Mouse (Mus musculus) macrophage (primary cell): ENCODE measurements around the gene Med23. TPM values are rescaled to one million over a fixed set of nuclear protein-coding genes. Genes with fewer than 3 reads are reported as not detected.

Source experiments
- H3K27ac ChIP-seq: fragments of 350-480 bp; formaldehyde crosslinking; 2 replicates; pipeline ENCODE4 v1.9.0; 2021
- H3K36me3 ChIP-seq: fragments of 350-480 bp; formaldehyde crosslinking; 2 replicates; pipeline ENCODE4 v1.9.0; 2021; ENCODE audit errors: inconsistent target
- H3K4me3 ChIP-seq: fragments of 350-480 bp; formaldehyde crosslinking; 2 replicates; pipeline ENCODE4 v1.9.0; 2021; ENCODE audit errors: inconsistent target
- H3K79me2 ChIP-seq: fragments of 350-480 bp; formaldehyde crosslinking; 2 replicates; pipeline ENCODE4 v1.9.0; 2021; ENCODE audit errors: inconsistent target
- WGBS: methylation state at CpG from one replicate; pipeline ENCODE4 v1.1.7; 2026; ENCODE audit warnings: inconsistent platforms; ENCODE audit not compliant: missing documents; 5-methylcytosine and 5-hydroxymethylcytosine counted together
- polyA plus RNA-seq: library from polyadenylated mRNA; stranded (reverse); fragments of 250-400 nt; gene quantifications from 3 replicates; pipeline ENCODE4 v1.2.4, GENCODE M21; 2018; ENCODE audit warnings: inconsistent platforms

The Med23 gene
- polyA plus RNA-seq, 1 experiment from 2014 or later = 11.6 TPM

DNA sequence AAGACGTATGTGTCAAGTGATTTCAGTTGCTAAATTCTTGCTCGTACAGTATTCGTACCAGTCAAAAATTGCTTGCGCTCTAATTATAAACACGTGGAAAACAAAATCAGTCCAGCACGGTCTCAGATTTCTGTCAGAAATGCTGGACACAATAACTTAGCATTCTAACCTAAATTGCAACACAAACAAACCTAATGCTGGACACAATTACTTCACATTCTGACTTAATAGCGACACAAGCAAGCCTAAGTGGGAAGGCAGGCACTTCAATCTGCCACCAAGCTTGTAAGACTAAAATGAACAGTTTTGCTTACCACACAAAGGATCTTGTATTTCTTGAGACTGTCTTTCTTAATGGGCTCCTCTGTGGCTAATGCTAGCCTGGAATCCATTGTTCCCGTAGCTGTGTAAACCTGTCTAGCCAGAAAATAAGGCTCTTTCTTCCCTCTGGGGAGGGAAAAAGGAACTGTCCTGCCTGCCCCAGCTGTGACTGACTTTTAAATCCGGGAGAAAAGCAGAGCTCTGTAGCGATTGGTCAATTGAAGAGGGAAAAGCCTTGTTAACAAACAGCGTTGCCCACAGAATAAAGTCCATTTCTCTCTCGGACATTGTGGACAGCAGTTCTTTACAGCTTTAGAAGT is 34.0 kb upstream of the Med23 start:
- no peak overlapping the region for H3K4me3 ChIP-seq
- 78% methylated on average over 11 of the region's 12 CpGs for whole genome bisulfite sequencing
- no peaks in the 10 kb centered on the region for H3K79me2 ChIP-seq
- H3K36me3 ChIP-seq = no peaks in the 10 kb centered on the region
- no peak overlapping the region for H3K27ac ChIP-seq

DNA sequence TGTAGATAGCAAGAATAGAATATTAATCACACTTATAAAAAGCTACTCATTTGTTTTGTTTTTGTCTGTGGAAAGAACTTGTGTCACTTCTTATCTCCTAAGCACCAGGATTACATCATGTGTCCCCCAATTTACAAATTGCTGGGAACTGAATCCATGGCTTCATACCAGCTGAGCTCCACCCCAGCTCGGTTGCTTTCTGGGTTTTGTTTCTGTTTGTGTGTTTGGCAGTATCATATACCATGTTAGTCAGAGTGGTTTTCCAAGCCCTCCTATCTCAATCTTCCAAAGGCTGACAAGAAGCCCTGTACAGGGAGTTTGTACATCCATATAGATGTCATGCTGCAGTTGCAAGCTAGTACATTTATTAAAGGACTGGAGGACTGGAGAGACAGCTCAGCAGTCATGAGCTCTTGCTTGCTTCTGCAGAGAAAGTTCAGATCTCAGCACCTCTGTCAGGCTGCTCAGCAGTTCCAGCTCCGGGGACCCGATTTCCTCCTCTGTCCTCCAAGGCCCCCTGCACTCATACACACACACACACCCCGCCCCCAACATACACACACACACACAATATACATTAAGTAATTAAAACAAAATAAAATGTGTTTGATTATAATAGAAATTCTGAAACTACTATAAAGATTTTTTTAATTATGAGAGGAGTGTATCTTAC is 33.3 kb upstream of the Med23 start:
- H3K27ac ChIP-seq = no peak overlapping the region

DNA sequence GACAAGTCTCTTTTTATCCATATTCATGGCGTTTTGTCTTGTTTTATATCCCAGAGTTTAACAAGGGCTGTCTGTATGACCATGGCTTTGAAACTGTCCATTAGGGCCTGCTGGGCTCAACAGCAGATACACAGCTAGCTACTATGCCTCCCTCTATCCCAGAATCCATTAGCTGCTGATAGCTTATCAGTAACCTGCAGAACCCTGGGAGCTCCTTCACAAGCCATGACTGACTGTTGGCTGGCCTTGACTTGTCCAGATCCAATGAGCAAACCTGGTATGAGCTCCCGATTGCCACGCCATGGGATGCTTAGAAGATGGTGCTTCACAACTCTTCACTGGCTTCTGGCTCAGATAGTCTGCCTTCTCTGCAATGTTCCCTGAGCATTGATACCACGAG is 29.0 kb upstream of the Med23 start:
- no peaks in the 10 kb centered on the region for H3K36me3 ChIP-seq
- H3K79me2 ChIP-seq = no peaks in the 10 kb centered on the region
- 91% methylated on average over 4 of the region's 4 CpGs for WGBS
- no peak overlapping the region for H3K4me3 ChIP-seq
- H3K27ac ChIP-seq = no peak overlapping the region

More for the DNA sequence above, 33.3 kb upstream of the Med23 start:
- Histone ChIP-seq H3K79me2 (no peaks in the 10 kb centered on the region), H3K4me3 (no peak overlapping the region), H3K36me3 (no peaks in the 10 kb centered on the region)
- 84% methylated on average over 4 of the region's 4 CpGs for WGBS

DNA sequence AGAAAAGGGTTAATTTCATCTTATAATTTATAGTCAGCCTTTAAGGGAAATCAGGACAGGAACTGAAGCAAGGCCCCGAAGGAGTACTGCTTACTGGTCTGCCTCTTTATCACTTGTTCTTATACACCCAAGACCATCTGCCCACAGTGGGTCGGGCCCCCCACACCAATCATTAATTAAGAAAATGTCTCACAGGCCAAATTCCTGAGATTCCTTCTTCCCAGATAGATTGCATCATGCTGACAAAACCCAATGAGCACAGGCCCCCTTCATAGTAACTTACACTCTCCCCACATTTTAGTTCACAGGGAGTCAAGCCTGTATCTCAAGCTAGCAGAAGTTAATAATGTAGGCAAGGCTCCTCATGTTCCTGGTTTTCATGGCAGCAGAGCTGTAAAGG is 27.8 kb upstream of the Med23 start:
- no peak overlapping the region for H3K4me3 ChIP-seq
- H3K79me2 ChIP-seq = no peaks in the 10 kb centered on the region
- H3K27ac ChIP-seq = no peak overlapping the region
- no peaks in the 10 kb centered on the region for H3K36me3 ChIP-seq
- 61% methylated on average over 2 of the region's 2 CpGs for WGBS

DNA sequence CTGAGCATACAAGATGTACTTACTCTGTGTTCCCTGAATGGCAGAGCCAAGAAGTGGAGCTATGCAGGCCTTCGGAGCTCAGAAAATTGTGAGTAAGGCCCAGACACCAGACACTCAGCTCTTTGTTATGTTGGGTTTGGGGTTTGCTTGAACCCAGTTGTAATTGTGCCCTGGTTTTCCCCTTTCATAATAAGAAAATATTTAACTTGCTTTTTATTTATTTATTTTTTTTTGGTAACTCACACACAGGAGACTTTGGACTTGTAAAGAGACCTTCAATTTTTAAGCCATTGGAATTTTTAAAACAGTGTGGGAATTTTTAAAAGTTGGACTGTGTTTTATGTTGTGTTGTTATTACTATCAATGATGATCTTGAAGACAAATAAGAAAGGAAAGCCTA is 27.1 kb upstream of the Med23 start, which contains the start of gene Enpp3:
TSS of gene Enpp3 (minus strand) at position 148 of the 400 bp plus-strand sequence.
- Histone ChIP-seq H3K79me2 (no peaks in the 10 kb centered on the region), H3K27ac (no peak within 1 kb of the TSS), H3K36me3 (no peaks in the 10 kb centered on the region), H3K4me3 (no peak within 1 kb of the TSS)
- WGBS = 100% methylated on average over 1 of the region's 1 CpGs

DNA sequence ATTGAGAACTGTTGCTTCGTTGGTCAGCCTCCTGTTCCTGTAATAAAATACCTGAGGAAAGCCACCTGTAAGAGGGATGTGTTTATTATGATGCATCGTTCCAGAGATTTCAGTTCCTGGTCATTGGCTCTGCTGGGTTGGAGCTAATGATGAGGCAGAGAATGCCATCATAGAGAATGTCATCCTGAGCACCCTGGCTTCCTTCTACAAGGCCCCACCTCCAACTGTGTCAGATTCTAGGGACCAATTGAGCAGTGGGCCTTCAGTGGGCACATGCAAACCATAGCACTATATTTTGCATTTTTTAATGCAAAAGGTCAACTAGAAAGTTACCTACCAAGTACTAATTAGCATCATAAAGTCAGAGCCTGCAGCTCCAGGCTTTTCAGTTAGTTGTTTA is 6.6 kb upstream of the Med23 start:
- WGBS = 83% methylated on average over 2 of the region's 2 CpGs
- Histone ChIP-seq H3K79me2 (no peaks in the 10 kb centered on the region), H3K4me3 (no peak overlapping the region), H3K27ac (no peak overlapping the region), H3K36me3 (no peaks in the 10 kb centered on the region)

DNA sequence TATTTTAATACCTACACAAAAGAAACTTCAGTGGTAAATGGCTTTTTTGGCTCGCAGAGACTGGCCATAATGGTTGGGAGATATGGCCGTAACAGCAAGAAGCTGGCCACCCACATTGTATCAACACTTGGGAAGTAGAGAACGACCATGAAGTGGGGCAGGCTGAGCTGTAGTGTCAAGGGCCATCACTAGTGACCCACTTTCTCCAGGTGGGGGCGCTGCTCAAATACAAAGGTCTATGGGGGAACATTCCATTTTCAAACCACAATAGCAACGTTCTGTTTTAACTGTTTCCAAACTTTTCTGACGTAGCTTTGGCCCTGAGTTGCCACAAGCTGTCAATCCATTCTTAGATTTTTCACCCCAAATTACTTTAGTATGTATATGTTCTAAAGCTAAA is 5.4 kb upstream of the Med23 start:
- H3K4me3 ChIP-seq = no peak overlapping the region
- H3K36me3 ChIP-seq = no peaks in the 10 kb centered on the region
- H3K79me2 ChIP-seq = no peaks in the 10 kb centered on the region
- 68% methylated on average over 6 of the region's 6 CpGs for WGBS
- H3K27ac ChIP-seq = no peak overlapping the region

DNA sequence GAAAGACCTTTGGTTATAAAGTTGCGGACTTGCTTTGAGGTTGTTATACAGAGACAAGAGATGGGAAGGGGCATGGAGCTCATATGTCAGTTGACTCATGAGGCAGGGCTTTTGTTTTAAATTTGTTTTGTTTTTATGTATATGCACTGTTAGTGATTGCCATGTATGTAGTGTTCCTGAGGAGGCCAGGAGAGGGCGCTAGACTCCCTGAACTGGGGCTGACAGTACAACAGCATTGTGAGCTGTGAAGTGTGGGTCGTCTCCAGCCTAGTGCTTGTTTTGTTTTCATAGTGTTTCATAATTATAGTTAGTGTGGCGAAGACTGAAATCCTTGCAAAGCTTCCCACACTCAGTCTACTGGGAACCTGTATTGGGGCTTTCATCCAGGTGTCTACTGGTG is 3.8 kb downstream of the Med23 start:
- peaks cover 15% of the 10 kb centered on the region for H3K79me2 ChIP-seq
- no peak overlapping the region for H3K4me3 ChIP-seq
- peaks cover 63% of the 10 kb centered on the region for H3K36me3 ChIP-seq
- no peak overlapping the region for H3K27ac ChIP-seq
- WGBS = 82% methylated on average over 4 of the region's 4 CpGs

DNA sequence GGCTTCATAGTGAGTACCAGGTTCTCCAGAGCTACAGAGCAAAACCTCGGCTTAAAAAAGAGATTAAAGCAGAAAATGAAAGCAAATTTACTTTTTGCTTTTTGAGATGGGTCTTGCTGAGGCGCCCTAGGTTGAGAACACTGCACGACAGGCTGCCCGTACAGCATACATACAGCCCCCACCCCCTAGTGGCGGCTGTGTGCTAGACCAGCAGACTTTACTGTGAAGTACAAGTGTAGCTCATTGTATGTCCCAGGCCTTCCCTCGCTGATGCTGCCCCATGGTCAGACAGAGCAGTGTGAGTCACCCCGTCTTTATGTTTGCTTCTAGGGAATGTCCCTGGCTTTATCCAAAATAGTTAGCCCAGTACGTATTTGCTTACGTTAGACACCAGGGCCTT is 16.2 kb downstream of the Med23 start:
- no peak overlapping the region for H3K4me3 ChIP-seq
- no peaks in the 10 kb centered on the region for H3K79me2 ChIP-seq
- H3K36me3 ChIP-seq = peaks cover 61% of the 10 kb centered on the region
- WGBS = 91% methylated on average over 9 of the region's 9 CpGs
- H3K27ac ChIP-seq = no peak overlapping the region

DNA sequence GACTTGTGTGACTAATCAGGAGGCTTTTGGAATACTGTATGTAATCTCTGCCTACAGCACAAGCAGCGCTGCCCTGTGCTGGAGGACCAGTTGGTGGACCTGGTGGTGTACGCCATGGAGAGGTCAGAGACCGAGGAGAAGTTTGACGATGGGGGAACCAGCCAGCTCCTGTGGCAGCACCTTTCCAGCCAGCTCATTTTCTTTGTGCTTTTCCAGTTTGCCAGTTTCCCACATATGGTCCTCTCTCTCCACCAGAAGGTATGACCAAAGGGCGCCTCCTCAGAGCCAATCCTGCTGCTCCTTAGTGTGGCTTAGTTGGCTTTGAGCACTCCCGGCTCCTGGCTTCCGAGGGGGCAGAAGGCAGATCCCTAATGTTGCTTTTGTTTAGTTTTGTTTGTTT is 18.6 kb downstream of the Med23 start:
- Histone ChIP-seq H3K36me3 (peaks cover 64% of the 10 kb centered on the region), H3K4me3 (no peak overlapping the region), H3K79me2 (no peaks in the 10 kb centered on the region), H3K27ac (no peak overlapping the region)
- WGBS = 96% methylated on average over 7 of the region's 7 CpGs

DNA sequence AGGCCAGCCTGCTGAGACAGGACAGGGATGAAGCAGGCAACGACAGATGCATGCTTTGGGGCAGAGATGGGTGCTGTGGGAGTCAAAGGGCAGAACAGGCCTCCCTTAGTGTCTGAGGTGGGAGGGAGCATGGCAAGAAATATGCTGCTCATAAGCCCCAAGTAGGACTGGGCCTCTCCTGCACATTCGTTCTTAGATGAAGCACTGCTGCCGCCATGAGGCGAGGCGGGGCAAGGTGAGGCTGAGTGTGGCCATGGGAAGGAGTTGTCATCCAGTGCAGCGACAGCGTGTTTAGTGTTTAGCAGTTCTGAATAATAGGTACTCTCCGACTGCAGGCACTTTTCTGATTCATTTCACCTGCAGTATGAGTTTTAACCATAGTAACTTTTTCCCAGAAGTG is 26.1 kb downstream of the Med23 start:
- 96% methylated on average over 8 of the region's 8 CpGs for WGBS
- Histone ChIP-seq H3K36me3 (peaks cover 89% of the 10 kb centered on the region), H3K79me2 (no peaks in the 10 kb centered on the region), H3K27ac (no peak overlapping the region), H3K4me3 (no peak overlapping the region)

DNA sequence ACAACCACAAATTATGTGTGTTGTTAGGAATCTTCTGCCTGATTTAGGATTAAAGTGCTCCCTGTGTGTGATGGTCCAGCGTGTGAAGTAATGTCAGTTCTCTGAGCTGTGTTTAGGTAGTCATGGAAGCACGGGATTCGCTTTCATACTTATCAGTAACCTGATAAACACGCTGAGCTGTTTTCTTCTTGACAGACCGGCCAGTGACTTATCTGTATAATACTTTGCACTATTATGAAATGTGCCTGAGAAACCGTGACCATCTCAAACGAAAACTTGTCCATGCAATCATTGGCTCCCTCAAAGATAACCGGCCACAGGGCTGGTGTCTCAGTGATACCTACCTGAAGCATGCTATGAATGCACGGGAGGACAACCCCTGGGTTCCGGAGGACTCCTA is 35.8 kb downstream of the Med23 start:
- 93% methylated on average over 10 of the region's 10 CpGs for WGBS
- Histone ChIP-seq H3K79me2 (no peaks in the 10 kb centered on the region), H3K36me3 (peaks cover 94% of the 10 kb centered on the region), H3K4me3 (no peak overlapping the region), H3K27ac (no peak overlapping the region)

DNA sequence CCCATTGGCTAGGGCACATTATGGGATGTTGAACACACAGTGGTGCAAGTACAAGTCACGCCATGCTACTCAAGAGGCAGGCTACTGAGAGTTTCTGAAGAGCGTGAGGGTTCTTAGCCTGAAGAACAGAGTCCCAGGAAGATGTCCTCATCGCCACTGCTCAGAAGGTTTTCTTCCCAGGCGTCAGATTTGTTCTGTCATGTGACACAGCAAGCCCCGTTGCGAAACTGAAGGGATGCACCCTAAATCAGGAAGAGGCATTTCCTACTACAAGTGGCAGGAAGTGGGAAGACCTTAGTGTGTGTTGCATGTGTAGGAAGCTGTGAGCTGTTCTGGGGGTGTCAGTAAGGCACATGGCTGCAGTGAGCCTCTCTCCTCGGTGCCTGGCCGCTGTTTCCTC is 41.4 kb downstream of the Med23 start:
- 25% methylated on average over 8 of the region's 8 CpGs for WGBS
- peaks cover 70% of the 10 kb centered on the region for H3K36me3 ChIP-seq
- H3K4me3 ChIP-seq = no peak overlapping the region
- no peaks in the 10 kb centered on the region for H3K79me2 ChIP-seq
- peak overlapping the region; percentile 64 for H3K27ac ChIP-seq

DNA sequence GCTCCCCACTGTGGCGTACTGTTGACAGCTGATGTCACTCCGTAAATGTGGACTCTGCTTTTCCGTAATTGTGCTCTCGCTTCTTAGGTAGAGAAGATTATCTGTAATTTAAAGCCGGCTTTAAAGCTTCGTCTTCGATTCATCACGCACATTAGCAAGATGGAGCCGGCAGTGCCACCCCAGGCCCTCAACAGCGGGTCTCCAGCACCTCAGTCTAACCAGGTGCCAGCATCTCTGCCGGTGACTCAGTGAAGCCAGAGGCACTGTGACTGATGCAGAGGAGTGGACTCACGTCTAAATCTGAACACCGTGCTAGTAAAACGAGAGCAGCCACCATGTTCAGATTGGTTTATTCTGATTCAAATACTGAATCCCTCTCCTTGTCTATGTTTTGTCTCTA is 42.8 kb downstream of the Med23 start:
- Histone ChIP-seq H3K36me3 (peaks cover 58% of the 10 kb centered on the region), H3K79me2 (no peaks in the 10 kb centered on the region), H3K4me3 (no peak overlapping the region), H3K27ac (no peak overlapping the region)
- WGBS = 91% methylated on average over 13 of the region's 14 CpGs

DNA sequence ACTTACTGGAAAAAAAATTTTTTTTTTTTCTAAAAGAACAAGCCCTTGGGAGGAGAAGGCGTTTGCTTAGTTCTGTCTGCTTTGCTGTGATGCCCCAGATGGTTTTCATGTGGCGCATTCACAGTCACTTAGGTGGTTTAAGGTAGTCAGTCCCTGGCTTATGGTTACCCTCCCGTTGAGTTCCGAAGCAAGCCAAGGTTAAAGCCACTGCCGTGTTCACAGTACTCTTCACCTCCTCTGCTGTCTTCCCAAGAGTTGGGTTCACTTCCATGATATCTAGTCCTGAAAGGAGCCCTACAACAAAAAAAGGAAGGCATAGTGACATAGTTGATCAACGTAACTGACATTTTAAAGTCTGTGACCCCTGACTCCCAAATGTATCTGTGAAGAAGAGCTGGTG is 45.7 kb downstream of the Med23 start:
- Histone ChIP-seq H3K27ac (no peak overlapping the region), H3K4me3 (no peak overlapping the region), H3K79me2 (no peaks in the 10 kb centered on the region), H3K36me3 (peaks cover 29% of the 10 kb centered on the region)
- WGBS = 97% methylated on average over 6 of the region's 6 CpGs

DNA sequence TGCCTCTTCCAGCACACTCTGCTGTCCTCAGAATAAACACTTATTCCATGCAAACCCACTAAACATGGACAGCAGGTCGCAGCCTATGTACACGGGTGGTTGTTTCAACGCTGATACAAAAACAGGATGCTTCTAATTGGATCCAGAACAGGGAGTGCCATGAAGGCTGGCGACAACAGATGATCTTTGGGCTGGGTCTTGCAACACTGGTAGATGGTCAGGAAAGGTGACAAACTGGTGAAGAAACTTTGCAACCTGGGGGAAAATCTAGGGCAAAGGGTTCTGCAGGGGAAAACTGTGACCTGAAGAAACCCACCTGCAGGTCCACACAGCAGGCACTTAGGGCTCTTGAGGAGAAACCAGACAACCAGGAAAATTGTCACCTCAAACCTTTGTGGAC is 53.2 kb downstream of the Med23 start:
- H3K36me3 ChIP-seq = no peaks in the 10 kb centered on the region
- no peak overlapping the region for H3K27ac ChIP-seq
- H3K79me2 ChIP-seq = no peaks in the 10 kb centered on the region
- H3K4me3 ChIP-seq = no peak overlapping the region
- WGBS = 98% methylated on average over 4 of the region's 4 CpGs
